Mouse (Mus musculus) small intestine, adult 2 months (tissue): ENCODE measurements around the gene Usp46. TPM values are rescaled to one million over a fixed set of nuclear protein-coding genes. Genes with fewer than 3 reads are reported as not detected.

Source experiments
- H3K27ac ChIP-seq: fragments of 200-500 bp; 2 replicates; pipeline ENCODE4 v1.5.1; 2012; ENCODE audit warnings: low read depth, low read length, control low read depth, inconsistent platforms; ENCODE audit not compliant: insufficient read depth
- H3K27me3 ChIP-seq: fragments of 200-500 bp; 2 replicates; pipeline ENCODE4 v1.6.1; 2012; ENCODE audit warnings: mild to moderate bottlenecking, moderate library complexity, low read length, inconsistent platforms; ENCODE audit not compliant: control insufficient read depth, insufficient read depth
- H3K36me3 ChIP-seq: fragments of 200-500 bp; 2 replicates; pipeline ENCODE4 v1.6.1; 2012; ENCODE audit warnings: mild to moderate bottlenecking, low read length, control low read depth, inconsistent platforms; ENCODE audit not compliant: control insufficient read depth, insufficient read depth
- H3K4me1 ChIP-seq: fragments of 200-500 bp; 2 replicates; pipeline ENCODE4 v1.6.1; 2012; ENCODE audit warnings: low read length, inconsistent platforms, mixed read lengths; ENCODE audit not compliant: control insufficient read depth, insufficient read depth, insufficient read length
- H3K4me3 ChIP-seq: fragments of 200-500 bp; 2 replicates; pipeline ENCODE4 v1.5.1; 2012; ENCODE audit warnings: low read depth, mild to moderate bottlenecking, control low read depth, inconsistent platforms, low read length, moderate library complexity
- CTCF ChIP-seq: fragments of 200-500 bp; IDR thresholded peaks from 2 replicates; pipeline ENCODE4 v1.5.1; 2012; ENCODE audit warnings: low read depth, mild to moderate bottlenecking, control low read depth, inconsistent platforms, low read length, moderate library complexity, mixed read lengths; ENCODE audit not compliant: insufficient replicate concordance, insufficient read length; ENCODE audit errors: extremely low read depth
- POLR2A ChIP-seq: fragments of 200-500 bp; IDR thresholded peaks from 2 replicates; pipeline ENCODE4 v1.6.1; 2012; ENCODE audit warnings: low read depth, mild to moderate bottlenecking, control low read depth, inconsistent platforms, low read length, moderate library complexity
- WGBS: fragments of 180-500 bp; shearing (Covaris S2); methylation state at CpG from one replicate; pipeline ENCODE4 v1.1.7; 2018; 5-methylcytosine and 5-hydroxymethylcytosine counted together
- polyA plus RNA-seq: library from polyadenylated mRNA; depleted of rRNA; stranded (reverse); fragments of >200 nt; gene quantifications from 2 replicates; pipeline ENCODE4 v1.2.3, GENCODE M21; 2012; rRNA removed

The Usp46 gene
- 0.63 and 0.96 TPM in 2 replicates for polyA plus RNA-seq

DNA sequence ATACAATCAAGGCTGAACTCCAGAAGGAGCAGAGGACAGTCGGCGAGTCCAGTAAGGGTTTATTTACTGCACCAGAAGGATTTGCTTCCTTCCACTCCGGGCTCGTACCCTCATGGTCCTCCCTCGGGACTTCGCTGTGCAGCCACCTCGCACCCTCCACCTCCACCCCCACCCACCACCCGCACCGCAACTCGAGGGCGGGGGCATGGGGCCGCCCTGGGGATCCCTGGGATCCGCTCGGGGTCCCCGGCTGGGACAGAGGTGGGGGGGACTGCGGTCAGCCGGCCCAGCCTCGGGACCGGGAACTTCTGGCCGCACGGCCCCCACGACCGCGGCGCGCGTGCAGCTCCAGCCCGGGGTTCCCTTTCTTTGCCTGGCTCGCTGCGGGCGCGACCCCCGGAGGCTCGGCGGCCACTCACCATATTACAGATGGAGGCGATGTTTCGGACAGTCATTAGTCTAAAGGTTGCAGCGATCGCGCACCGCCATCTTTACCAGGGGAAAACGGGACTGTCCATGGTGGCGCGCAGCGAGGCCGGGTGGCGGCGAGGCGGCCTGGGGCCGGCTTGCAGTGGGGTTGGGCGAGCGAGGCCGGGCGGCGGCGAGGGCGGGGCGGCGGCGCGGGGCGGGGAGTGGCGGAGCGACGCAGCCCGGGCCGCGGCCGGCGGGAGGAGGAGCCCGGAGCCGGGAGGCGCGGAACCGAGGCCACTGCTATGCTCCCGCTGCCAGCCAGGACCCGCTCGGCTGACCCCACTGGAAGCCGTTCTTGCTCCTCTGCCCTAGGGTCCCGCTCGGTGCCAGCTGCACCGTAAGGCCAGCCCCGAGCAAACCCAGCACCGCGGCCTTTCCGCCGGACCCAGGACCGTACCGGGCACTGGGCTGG lies at the start of gene Usp46:
Usp46 (minus strand) TSS at position 601 of the 883 bp plus-strand sequence.
- H3K27ac ChIP-seq, result peak within 1 kb of the TSS; percentile 70
- peaks cover 14% of the 10 kb centered on the region for H3K4me1 ChIP-seq
- TF ChIP-seq POLR2A (peak; percentile 89), CTCF (no peak)
- no peaks in the 10 kb centered on the region for H3K27me3 ChIP-seq
- under 1% methylated on average over 89 of the region's 89 CpGs for WGBS
- peak within 1 kb of the TSS; percentile 94 for H3K4me3 ChIP-seq
- no peaks in the 10 kb centered on the region for H3K36me3 ChIP-seq

DNA sequence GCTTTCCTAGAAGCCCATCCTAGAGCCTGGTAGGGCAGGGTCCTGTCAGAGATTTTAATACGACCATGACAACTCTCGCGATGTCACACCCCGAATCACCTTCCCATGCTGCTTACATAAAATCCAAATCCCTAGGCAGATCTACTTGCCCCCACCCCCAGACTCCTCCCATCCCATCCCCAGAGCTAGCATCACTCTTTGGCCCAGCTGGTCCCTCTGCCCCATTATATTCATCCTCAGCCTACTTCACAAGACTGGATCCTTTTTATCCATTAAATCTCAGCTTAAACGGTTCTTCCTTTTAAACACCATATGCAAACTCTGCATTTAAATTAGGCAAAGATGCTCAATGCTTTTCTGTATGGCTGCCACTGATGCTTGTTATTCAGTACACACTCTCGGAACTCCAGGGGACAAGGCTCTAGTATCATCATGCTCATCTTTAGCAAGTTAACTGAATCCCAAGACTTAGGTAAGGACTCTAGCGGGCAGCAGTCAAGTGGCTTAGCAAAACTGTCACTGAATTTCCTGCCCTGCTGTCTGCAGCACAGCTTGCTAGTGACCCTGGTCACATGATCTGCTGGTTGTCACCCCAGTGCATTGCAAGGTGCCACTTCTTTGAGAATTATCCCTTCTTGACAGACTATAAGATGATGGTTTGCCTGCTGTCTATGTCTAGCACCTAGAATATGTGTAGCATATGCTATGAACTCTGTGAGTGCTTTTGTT lies 45.9 kb upstream of the Usp46 start:
- H3K4me1 ChIP-seq, result no peaks in the 10 kb centered on the region

DNA sequence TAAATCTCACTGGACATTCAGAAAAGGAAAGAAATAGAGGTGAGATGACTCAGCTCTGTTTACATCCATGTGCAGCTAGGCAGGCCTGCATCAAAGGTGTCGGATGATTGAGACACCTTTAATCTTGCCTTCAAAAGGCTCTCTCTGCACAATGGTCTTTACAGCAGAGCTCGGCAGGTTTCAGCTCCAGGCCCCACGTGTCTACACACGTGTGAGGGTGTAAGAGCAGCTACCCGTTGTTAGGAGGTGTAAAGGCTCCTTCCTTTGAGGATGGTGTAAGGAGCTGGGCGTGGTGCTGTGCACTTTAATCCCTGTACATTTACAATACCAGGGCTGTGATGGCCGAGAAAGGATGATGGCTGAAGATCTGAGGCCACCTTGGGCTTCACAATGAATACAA lies 37.2 kb upstream of the Usp46 start:
- TF ChIP-seq POLR2A (no peak), CTCF (no peak)
- Histone ChIP-seq H3K4me3 (no peak overlapping the region), H3K4me1 (peaks cover 4% of the 10 kb centered on the region; the same call in 1 of the 2 replicates), H3K36me3 (no peaks in the 10 kb centered on the region), H3K27me3 (no peaks in the 10 kb centered on the region), H3K27ac (no peak overlapping the region)
- WGBS, result 33% methylated on average over 7 of the region's 7 CpGs

More for the DNA sequence above, 45.9 kb upstream of the Usp46 start:
- TF ChIP-seq CTCF (no peak), POLR2A (no peak)
- Histone ChIP-seq H3K27ac (no peak overlapping the region), H3K36me3 (no peaks in the 10 kb centered on the region), H3K27me3 (no peaks in the 10 kb centered on the region), H3K4me3 (no peak overlapping the region)
- 87% methylated on average over 7 of the region's 7 CpGs for WGBS

DNA sequence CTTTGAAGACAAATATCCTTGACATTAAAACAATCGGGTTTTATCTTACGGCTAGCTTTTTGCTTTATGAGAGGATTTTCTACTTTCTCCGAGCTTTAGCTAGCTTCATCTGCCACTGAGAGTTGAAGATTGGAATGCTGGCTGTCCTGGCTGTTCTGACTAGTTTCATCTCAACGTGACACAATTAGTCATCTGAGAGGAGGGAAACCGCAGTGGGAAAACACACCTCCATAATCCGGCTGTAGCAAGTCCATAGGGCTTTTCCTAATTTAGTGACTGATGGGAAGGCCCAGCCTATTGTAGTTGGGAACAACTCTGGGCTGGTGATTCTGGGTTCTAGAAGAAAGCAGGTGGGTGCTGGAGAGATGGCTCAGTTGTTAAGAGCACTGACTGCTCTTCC lies 33.5 kb upstream of the Usp46 start:
- Histone ChIP-seq H3K27ac (no peak overlapping the region), H3K36me3 (0 out of 2 replicates have a peak, but pooled peaks cover 2% of the 10 kb centered on the region), H3K27me3 (no peaks in the 10 kb centered on the region), H3K4me1 (peaks cover 4% of the 10 kb centered on the region; the same call in 1 of the 2 replicates), H3K4me3 (no peak overlapping the region)
- TF ChIP-seq POLR2A (no peak), CTCF (no peak)
- WGBS, result 78% methylated on average over 6 of the region's 6 CpGs

DNA sequence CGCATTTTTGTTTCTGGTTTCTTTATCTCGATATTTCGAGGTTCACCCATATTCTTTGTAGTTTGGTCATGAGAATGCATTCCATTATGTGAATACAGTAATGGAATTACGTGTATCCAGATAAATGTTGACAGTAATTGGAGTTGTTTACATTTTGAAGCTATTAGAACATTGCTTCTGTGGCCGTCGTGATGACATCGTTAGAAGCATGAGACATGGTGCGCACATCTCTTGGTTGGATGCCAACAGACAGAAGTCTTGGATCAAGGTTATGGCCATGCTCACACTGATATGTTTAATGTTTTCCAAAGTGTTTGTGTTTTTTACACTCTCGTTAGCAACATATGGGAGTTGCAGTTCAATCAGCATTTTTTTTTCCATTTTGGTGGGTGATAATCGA lies 30.8 kb upstream of the Usp46 start:
- no peak overlapping the region for H3K4me3 ChIP-seq
- TF ChIP-seq CTCF (no peak), POLR2A (no peak)

DNA sequence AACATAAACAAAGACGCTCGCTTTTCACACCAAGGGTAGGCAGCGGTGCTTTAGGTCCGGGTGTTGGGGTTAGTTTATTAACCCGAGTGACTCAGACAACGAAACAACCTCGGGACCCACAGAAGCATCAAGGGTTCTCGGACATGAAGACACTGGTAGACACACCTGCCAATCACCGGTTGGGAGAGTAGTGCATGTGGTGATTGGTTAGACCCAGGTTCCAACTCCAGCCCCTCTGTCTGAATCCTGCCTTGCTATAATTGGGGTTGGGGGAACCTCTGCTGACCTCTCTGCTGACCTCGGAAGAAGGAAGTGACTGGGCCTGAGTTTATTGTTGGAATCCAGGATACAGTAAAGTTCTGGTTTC lies 29.6 kb upstream of the Usp46 start:
- Histone ChIP-seq H3K36me3 (peaks cover 13% of the 10 kb centered on the region), H3K4me3 (no peak overlapping the region), H3K4me1 (no peaks in the 10 kb centered on the region), H3K27me3 (no peaks in the 10 kb centered on the region), H3K27ac (no peak overlapping the region)
- 73% methylated on average over 10 of the region's 10 CpGs for WGBS
- no peak for TF ChIP-seq POLR2A
- TF ChIP-seq CTCF, result no peak

More for the DNA sequence above, 30.8 kb upstream of the Usp46 start:
- H3K36me3 ChIP-seq, result peaks cover 13% of the 10 kb centered on the region
- WGBS, result 74% methylated on average over 10 of the region's 10 CpGs
- no peaks in the 10 kb centered on the region for H3K4me1 ChIP-seq
- no peaks in the 10 kb centered on the region for H3K27me3 ChIP-seq
- H3K27ac ChIP-seq, result no peak overlapping the region

DNA sequence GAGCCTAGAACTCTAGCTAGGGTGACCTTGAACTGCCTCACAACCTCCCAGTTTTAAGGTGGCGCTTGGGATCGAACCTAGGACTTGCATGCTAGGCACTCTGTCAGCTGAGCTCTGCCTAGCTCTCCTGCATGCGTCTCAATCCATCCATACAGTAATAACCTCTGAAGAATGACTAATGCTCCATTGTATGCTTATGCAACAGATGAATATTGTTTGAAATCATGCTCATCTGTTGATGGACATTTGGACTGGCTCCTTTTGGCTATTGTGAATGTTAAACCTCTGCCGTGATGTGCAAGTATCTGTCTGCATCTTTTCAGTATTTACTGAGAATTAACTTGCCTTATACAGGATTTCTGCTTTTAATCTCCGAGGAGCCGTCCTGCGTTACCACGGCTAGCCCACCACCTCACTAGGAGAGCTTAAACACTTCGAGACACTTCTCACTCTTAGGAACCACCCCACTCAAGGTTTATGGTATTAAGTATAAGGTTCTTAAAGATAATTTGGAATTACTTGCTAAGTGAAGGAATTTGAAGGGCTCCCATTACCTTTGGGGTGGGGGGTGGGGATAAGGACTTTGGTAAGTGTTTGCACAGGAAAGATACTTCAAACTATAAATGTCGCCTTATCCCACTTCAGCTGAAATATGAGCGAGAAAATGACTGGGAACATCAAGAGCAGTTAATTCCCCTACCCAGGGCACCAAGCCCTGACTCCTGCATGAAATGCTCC lies 29.1 kb upstream of the Usp46 start:
- Histone ChIP-seq H3K4me1 (no peaks in the 10 kb centered on the region), H3K4me3 (no peak overlapping the region), H3K27me3 (no peaks in the 10 kb centered on the region), H3K27ac (no peak overlapping the region), H3K36me3 (peaks cover 13% of the 10 kb centered on the region)
- WGBS, result 85% methylated on average over 11 of the region's 11 CpGs
- TF ChIP-seq POLR2A (no peak), CTCF (no peak)
